7 mouse cellular contexts compared by ENCODE assay signal in genomic region chr2:70823926-70824800, GRCm38 (mm10). TPM values are rescaled to one million over a fixed set of nuclear protein-coding genes. Genes with fewer than 3 reads are reported as not detected.
DNase-seq lines count a peak whose midpoint lies in the region; ATAC-seq and TF ChIP-seq lines count a peak whose summit lies in the region.

No protein-coding gene starts in this region.

- no peaks in the 10 kb centered on the region for H3K36me3 ChIP-seq in spleen, adult 2 months (ENCODE audit: control insufficient read depth, insufficient read depth, low read length)
- H3K36me3 ChIP-seq in forebrain, embryonic 15.5 days, result no peaks in the 10 kb centered on the region
- H3K36me3 ChIP-seq in kidney, embryonic 15.5 days, result no peaks in the 10 kb centered on the region
- no peaks in the 10 kb centered on the region for H3K36me3 ChIP-seq in macrophage (ENCODE audit: inconsistent target)

- no peak for TF ChIP-seq POLR2A in spleen, adult 2 months (IDR thresholded peaks at IDR 0.05; ENCODE audit: low read depth, low read length)
- TF ChIP-seq POLR2A in bone marrow macrophage, adult 2 months (IDR thresholded peaks at IDR 0.05; ENCODE audit: borderline replicate concordance, low read depth, low read length), result no peak

- no peaks in the 10 kb centered on the region for H3K9me3 ChIP-seq in forebrain, embryonic 15.5 days
- H3K9me3 ChIP-seq in kidney, embryonic 15.5 days (replicated peaks), result no peaks in the 10 kb centered on the region

- H3K9ac ChIP-seq in forebrain, embryonic 15.5 days (replicated peaks), result peak overlapping the region; percentile 95
- peak overlapping the region; percentile 99 for H3K9ac ChIP-seq in kidney, embryonic 15.5 days

- WGBS in spleen, adult 2 months, result 3% methylated on average over 27 of the region's 27 CpGs
- WGBS in forebrain, embryonic 15.5 days, result under 1% methylated on average over 27 of the region's 27 CpGs
- WGBS in kidney, embryonic 15.5 days, result under 1% methylated on average over 27 of the region's 27 CpGs
- 2% methylated on average over 24 of the region's 27 CpGs for WGBS in macrophage (ENCODE audit: missing documents)

- peaks cover 2% of the 10 kb centered on the region; the same call in 1 of the 2 replicates for H3K27me3 ChIP-seq in spleen, adult 2 months (ENCODE audit: control insufficient read depth, insufficient read depth, low read length)
- no peaks in the 10 kb centered on the region for H3K27me3 ChIP-seq in forebrain, embryonic 15.5 days
- H3K27me3 ChIP-seq in kidney, embryonic 15.5 days, result no peaks in the 10 kb centered on the region

- peak in 1 of 2 experiments; percentile 17 for DNase-seq in spleen, adult 2 months (ENCODE audit: low read depth in 1 of 2, low spot score in 2 of 2)
- no peak for DNase-seq in spleen, adult 18-20 months
- DNase-seq in testis, postnatal 14 days (ENCODE audit: low spot score), result peak; percentile 23

- H3K4me2 ChIP-seq in forebrain, embryonic 15.5 days (replicated peaks), result peak overlapping the region; percentile 62
- peak overlapping the region; percentile 63 for H3K4me2 ChIP-seq in kidney, embryonic 15.5 days

- H3K27ac ChIP-seq in spleen, adult 2 months (ENCODE audit: insufficient read depth, low read length), result peak overlapping the region; percentile 99
- peak overlapping the region; percentile 97 for H3K27ac ChIP-seq in bone marrow macrophage, adult 2 months (ENCODE audit: insufficient read depth, low read depth, low read length)
- H3K27ac ChIP-seq in forebrain, embryonic 15.5 days (replicated peaks), result peak overlapping the region; percentile 100
- H3K27ac ChIP-seq in kidney, embryonic 15.5 days, result peak overlapping the region; percentile 100
- peak overlapping the region; percentile 48 for H3K27ac ChIP-seq in macrophage

- ATAC-seq in forebrain, embryonic 15.5 days (replicated peaks), result no peak
- no peak for ATAC-seq in kidney, embryonic 15.5 days (replicated peaks; ENCODE audit: low FRiP score)

- no peak for TF ChIP-seq CTCF in spleen, adult 2 months (IDR thresholded peaks at IDR 0.05; ENCODE audit: extremely low read depth, insufficient read depth, insufficient read length, insufficient replicate concordance)
- no peak for TF ChIP-seq CTCF in bone marrow macrophage, adult 2 months (IDR thresholded peaks at IDR 0.05; ENCODE audit: low read depth, low read length)

- H3K4me3 ChIP-seq in spleen, adult 2 months (ENCODE audit: extremely low read depth, insufficient read depth, insufficient read length), result peak overlapping the region; percentile 85
- H3K4me3 ChIP-seq in bone marrow macrophage, adult 2 months (ENCODE audit: insufficient read depth, low read length), result peak overlapping the region; percentile 91
- H3K4me3 ChIP-seq in forebrain, embryonic 15.5 days, result peak overlapping the region; percentile 83
- peak overlapping the region; percentile 95 for H3K4me3 ChIP-seq in kidney, embryonic 15.5 days (replicated peaks)
- H3K4me3 ChIP-seq in macrophage (ENCODE audit: inconsistent target), result peak overlapping the region; percentile 65

- H3K4me1 ChIP-seq in spleen, adult 2 months (ENCODE audit: control insufficient read depth, insufficient read depth, insufficient read length), result peaks cover 2% of the 10 kb centered on the region
- H3K4me1 ChIP-seq in bone marrow macrophage, adult 2 months (ENCODE audit: control insufficient read depth, insufficient read depth, low read length), result peaks cover 14% of the 10 kb centered on the region
- peaks cover 22% of the 10 kb centered on the region for H3K4me1 ChIP-seq in forebrain, embryonic 15.5 days
- H3K4me1 ChIP-seq in kidney, embryonic 15.5 days, result peaks cover 17% of the 10 kb centered on the region

- H3K79me2 ChIP-seq in macrophage (ENCODE audit: inconsistent target), result peaks cover 55% of the 10 kb centered on the region

RNA-seq across cellular contexts. Expression of gene Tlk1, which starts 1.4 kb away (rescaled TPM):
- 8.4 and 9.6 TPM in 2 replicates for polyA plus RNA-seq in spleen, adult 2 months (2012; rRNA removed)
- 44.3 and 52.2 TPM in 2 replicates for polyA plus RNA-seq in bone marrow macrophage, adult 2 months (2012; ENCODE audit: insufficient read depth, insufficient read length, missing spikeins)
- 25.3 and 29.3 TPM in 2 replicates for polyA plus RNA-seq in forebrain, embryonic 15.5 days (2015; fragmentation: Nextera tagmentation; extraction: Ambion mirVana)
- 27.0 and 29.5 TPM in 2 replicates for polyA plus RNA-seq in kidney, embryonic 15.5 days (2015; fragmentation: Nextera tagmentation; extraction: Ambion mirVana)
- total RNA-seq in macrophage (2018; cell fraction: chromatin; rRNA removed), result 100 to 1,000 TPM in 18 of 26 experiments, 10 to 100 TPM in 8; 40.0 to 222 (median 173) TPM
- total RNA-seq in macrophage (2018; cell fraction: cytosol; rRNA removed), result 10 to 100 TPM; 44.7 to 97.7 (median 79.4) TPM
- total RNA-seq in macrophage (2018; cell fraction: nucleus; rRNA removed), result 100 to 1,000 TPM in 16 of 26 experiments, 10 to 100 TPM in 10; 46.3 to 201 (median 118) TPM
- 57.5 to 101 TPM (median 66.5 TPM) in 3 replicates for polyA plus RNA-seq in macrophage (2018)

Comparison
In these comparisons a context has a peak if more than half of its experiments do, and no peak if none do; other contexts are left out.
1. H3K27ac ChIP-seq: peak in every context shown above with its lines; median percentile 100 in forebrain, embryonic 15.5 days; 100 in kidney, embryonic 15.5 days; 99 in spleen, adult 2 months; 97 in bone marrow macrophage, adult 2 months; 48 in macrophage.